Mouse (Mus musculus): ENCODE data around the gene Mrap.

The Mrap gene

DNA sequence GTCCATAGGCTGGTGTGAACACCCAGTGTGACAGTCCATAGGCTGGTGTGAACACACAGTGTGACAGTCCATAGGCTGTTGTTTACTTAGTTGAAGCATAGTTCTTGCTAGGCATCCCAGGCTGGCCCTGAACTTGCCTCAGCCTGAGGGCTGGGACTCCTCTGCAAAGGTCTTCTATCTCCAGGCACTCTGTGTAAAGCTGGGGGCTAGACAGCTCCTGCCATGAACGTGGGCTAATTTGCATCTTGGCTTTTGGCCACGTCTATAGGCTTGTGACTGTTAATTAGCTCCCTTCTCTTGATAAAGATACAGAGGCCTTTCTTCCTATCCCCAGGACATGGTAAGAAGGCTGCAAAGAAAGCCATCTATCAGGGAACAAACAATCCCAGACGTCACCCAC is 21.3 kb downstream of the Mrap start:
- no peak for DNase-seq

DNA sequence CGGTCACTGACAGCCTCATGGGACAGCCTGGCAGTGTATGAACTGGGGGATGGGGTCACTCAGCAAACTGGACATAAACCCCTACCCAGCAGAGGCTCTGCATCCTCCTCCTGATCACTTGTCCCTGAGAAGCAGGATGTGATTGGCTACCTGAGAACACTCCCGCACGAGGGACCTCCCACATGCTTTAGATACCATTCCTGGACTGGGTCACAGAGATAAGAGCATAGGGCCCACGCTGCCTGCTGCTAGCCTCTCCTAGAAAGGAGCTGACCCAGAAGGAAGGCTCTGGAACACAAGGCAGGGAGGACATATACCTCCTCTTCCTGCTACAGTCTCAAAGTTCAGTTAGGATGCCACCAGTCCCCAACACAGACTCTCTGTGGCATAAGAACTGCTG is 22.5 kb downstream of the Mrap start:
- no peak for DNase-seq

DNA sequence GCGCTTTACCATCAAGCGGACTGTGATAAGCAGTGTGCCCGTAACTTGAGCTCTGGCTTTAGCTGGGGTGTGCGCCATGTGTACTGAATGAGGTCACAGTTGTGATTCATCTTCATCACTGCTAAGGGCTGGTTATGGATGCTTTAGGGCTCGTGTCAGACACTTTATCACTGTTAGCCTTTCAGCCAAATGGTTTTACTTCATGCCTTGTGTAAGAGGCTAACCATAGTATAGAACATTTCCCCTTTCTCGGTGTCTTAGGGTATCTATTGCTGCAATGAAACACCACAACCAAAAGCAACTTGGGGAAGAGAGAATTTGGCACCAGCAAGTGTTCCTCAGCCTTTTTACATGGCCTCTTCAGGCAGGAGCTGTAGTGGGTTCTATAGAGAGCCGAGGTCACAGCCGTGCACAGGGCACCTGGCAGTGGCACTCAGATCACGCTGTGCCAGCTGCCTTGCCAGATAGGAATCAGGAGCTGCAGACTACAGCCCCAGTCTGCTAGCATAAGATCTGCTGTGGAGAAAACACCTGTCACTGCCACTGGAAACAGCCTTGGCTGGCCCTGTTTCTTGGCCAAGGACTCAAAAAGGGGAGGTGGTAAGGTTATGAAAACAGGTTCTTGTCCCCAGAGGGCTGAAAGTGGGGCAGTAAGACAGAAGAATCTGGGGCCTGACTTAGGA is 27.3 kb downstream of the Mrap start:
- DNase-seq = no peak

DNA sequence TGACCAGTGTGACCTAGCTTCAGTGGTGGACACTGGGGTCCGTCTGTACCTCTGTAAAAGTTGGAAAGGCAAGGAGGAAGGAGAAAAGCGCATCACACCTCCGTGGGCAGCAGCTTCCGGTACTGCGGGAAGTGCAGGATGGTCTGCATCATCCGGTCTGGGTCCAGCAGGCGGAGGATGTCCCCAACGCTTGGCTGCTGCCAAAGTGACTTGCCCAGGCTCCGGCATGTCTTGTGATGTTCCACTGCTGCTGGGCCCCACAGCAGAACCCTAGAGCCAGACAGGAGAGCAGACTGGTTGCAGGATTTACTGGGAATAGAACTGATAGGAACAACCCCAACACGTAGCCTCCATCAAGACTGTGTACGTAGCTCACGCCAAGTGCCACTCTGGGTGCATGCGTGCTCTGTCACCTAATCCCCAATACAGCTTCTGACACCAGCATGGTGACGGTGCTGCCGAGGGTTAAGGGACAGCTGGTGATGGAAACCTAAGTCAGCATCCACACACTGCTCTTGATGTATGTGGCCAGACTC is 29.0 kb downstream of the Mrap start:
- DNase-seq = no peak

DNA sequence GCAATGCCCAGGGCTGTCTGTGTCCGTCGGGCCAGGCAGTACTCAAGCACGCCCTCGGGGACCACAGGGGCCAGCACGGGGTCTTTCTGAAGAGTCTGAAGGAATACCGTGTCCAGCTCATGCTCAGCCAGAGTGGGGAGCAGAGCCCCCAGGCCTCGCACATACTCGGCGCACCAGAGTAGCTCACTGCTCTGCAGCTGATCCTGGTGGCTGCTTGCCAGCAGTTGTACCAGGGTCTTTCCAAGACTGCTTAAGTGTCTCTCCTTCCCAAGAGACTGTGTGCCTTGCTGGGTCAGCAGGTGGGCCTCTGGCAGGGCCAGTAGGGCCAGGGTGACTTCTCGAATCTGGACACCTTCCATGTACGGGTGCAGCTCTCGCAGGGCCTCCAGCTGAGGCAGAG is 36.2 kb downstream of the Mrap start:
- no peak for DNase-seq

DNA sequence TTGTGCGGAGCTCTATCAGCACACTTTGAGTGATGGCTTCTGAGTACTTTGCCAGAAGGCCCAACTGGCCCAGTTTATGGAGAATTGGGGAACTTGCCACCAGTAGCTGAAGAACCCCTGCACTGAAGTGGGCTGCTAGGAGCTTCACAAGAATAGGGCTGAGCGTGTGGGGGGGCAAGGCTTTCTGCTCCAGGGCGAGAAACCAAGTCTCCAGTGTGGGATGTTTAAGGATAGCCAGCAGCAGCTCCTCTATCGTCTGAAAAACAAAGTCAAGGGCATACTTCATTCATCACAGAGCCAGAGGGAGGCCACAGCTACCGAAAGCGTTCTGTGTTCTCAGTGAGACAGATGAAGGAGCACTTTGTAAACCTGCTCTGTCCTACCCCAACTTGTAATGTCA is 36.6 kb downstream of the Mrap start:
- no peak for DNase-seq

DNA sequence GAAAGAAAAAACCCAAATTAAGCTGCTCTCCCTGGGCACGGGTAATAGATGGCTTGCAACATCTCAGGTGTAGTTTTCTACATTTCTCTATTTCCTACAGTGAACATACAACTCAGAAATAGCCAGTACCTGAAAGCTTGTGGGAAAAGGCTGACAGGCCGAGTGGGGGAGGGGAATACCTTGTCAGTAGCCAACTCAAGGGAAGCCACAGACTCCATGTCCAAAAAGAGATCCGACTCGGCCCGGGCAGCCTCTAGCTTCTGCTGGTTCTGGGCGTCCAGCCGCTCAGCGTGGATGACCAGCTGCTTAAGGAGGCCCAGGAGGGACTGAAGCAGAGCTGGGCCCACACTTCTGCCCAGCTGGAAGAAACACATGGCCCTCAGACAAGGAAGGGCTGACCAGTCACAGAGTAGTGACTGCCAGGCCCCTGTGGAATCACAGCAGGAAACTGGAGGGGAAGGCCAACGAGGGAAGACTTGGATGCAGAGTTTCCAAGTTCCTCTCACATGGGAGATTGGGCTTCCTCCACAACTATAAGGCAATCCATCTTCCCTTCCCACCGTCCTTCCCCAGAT is 38.0 kb downstream of the Mrap start:
- DNase-seq = no peak

DNA sequence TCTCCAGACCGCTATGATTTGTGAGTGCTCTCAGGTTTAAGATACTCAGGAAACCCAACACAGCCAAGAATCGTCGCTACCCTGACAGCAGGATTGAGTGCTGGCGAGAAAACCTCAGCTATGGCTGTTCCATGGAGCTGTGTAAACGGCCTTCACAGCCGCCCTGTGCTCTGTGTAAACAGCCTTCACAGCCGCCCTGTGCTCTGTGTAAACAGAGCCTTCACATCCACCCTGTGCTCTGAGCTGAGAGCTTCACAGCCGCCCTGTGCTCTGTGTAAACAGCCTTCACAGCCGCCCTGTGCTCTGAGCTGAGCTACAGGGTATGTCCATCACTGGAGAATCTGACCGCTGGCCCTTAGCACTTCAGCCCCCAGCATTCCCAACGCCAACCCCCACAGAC is 41.8 kb downstream of the Mrap start:
- no peak for DNase-seq

DNA sequence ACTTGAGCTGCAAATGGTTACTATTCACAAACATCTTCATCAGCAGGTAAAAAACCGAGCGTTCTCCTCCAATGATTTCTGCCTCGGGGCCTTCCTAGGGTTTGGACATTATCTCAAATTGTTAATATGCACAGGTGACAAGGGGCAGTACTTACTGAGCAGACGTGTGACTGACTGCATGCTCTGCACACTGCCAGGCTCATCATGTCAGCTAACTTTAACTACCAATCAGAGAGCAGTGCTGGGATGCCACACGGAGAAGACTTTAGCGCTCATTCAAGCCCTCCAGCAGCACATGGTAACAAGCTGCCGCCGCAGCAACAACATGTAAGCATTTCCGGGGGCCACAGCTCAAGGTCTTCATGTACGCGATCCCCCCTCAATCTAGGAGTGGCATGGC is 45.3 kb downstream of the Mrap start:
- no peak for DNase-seq

DNA sequence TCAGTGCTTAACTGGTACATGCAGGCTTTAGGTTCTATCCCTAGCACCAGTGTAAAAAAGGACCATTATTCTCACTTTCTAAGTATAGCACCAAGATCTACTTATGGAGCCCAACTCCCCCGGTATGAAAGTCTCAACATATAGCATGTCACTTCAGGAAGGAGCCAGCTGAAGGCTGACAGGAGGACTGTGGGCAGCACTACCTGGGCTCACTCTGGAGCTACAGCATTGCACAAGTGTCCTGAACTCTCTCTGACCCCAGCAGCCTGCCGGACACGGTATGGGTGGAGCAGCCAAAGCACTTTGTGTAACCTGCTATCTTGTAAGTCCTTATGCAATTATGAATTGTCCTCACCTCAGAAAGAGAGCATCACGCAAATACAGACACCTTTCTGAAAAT is 47.2 kb downstream of the Mrap start:
- DNase-seq = no peak

DNA sequence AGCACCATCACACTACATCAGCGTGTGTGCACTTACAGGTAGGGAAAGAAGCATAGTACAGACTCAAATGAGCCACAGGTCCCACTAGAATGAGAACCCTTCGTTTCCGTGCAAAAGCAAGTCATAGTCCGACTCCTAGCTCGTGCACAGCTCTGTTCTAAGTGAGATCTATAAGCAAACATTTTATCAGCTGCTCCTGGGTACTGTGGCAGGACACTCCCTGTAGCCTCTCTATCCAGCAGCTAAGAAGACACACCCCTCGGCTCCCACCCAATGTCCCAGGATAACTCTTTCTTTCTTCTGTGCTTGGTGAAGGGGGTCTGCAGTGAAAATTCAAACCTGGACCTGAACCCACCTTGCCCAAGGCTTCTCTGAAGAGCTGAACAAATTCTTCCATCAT is 50.6 kb downstream of the Mrap start:
- DNase-seq = no peak

DNA sequence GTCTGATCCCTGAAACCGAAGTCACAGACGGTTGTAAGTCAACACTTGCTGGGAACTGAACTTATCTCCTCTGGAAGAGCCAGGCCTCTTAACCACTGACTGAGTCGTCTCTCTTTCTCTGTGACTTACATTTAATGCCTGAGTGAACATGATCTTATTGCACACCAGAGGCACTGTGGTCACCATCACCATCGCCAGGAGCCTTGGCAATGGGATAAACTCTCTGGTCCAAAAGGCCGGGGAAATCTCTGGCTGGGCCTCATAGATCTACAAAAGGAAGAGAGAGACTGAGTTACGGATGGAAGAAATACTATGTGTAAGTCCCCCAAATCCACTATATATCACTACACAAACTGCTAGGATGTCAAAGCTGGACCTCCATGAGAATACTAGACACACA is 52.9 kb downstream of the Mrap start:
- DNase-seq = no peak

DNA sequence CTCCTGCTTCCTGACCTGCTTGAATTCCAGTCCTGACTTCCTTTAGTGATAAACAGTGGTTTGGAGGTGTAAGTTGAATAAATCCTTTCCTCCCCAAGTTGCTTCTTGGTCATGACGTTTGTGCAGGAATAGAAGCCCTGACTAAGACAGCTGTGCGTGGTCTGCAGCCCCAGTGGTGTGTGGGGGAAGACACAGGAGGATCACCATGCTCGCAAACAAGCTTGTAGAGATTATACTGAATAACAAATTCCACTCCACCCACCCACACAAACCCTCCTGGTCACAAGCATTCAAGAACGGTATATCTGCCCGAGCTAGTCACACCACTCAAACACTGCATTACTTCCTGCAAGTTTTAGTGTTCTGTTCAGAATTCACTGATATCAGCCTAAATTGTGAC is 54.1 kb downstream of the Mrap start:
- DNase-seq = no peak

DNA sequence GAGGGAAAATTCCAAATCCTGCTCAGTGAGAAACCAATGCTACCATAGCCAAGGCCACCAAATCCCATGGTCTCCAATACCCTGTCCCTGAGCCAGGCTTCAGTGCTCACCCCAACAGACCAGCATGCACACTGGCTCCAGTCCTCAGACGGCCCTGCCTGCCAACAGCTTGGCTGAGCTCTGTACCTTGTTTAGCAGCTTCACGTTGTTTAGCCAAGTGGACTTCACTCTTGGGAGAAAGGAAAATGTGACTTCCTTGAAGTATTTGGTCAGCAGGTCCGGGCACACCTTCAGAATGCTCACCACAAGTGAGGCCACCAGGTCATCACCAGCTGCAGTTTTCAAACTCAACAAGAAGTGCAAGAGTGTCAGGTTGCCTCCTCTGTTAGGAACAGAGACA is 54.5 kb downstream of the Mrap start:
- no peak for DNase-seq

DNA sequence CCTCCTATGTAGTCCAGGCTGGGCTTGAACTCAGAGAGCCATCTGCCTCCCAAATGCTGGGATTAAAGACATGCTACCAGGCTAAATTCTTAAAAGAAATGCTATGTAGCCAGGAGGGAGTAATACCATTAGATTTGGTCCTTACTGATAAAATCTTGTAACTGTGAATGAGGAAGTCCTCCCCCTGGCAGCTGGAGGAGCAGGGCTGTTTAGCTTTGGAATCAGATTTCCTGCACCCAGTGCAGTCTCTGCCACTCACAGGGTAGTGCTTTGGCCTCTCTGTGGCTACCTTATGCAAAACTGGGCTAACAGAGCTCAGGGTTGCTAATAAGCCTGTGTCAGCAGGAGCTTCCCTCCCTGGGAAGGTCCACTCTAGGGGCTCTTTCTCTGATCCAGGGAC is 56.7 kb downstream of the Mrap start:
- no peak for DNase-seq

DNA sequence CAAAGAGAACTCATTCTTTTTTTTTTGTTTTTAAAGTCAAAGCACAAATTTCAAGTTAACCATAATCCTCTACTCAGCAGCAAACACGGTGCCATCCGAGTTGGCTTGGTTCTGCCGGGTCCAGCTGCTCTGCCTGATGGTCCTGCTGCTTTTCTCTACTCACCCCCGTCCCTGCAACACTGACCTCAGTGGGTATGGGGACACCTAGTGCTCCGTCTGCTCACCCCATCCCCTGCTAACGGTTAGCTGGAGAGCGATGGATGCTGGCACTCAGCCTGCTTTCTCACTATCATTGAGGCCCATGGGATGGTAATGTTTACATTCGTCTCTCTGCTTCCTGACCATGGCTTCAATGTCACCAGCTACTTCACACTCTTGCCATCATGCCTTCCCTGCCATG is 60.4 kb downstream of the Mrap start:
- no peak for DNase-seq

DNA sequence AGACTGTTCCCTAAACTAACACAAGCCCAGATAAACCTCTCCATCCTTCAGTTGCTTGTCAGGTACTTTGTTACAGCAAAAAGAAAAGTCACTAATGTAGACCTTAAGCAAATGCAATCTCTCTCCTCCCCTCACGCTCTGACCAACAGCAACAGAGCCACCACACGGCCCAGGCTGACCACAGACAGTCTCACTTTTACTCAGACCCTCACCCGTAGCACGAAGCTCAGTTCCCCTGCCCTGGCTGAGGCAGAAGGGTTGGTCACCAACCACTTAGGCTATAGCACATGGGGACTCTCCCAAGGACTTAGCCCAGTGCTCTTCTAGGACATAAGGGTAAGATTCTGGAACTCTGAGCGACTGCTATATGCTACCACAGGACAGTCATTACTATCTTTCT is 60.8 kb downstream of the Mrap start:
- no peak for DNase-seq

All from right cerebral cortex, postnatal 14 days (tissue).